Comparison of ENCODE assay signal across 8 mouse cellular contexts in genomic region chr13:84348701-84348975, GRCm38 (mm10).
A peak's percentile ranks its signal among the peaks of the same experiment; 100 is the strongest.
DNase-seq lines count a peak whose midpoint lies in the region; ATAC-seq and TF ChIP-seq lines count a peak whose summit lies in the region.

No protein-coding gene starts in this region.

- peaks cover 4% of the 10 kb centered on the region for H3K4me1 ChIP-seq in erythroblast, embryonic 14.5 days (ENCODE audit: control insufficient read depth)
- H3K4me1 ChIP-seq in E14TG2a.4 (replicated peaks; ENCODE audit: low read depth, low read length), result peaks cover 40% of the 10 kb centered on the region
- no peaks in the 10 kb centered on the region; the same call in 1 of the 2 replicates for H3K4me1 ChIP-seq in liver, embryonic 16.5 days (ENCODE audit: control insufficient read depth, low read depth, low read length)

- H3K36me3 ChIP-seq in erythroblast, embryonic 14.5 days (ENCODE audit: control insufficient read depth), result no peaks in the 10 kb centered on the region
- no peaks in the 10 kb centered on the region for H3K36me3 ChIP-seq in E14TG2a.4 (ENCODE audit: insufficient read depth, low read length)
- no peaks in the 10 kb centered on the region for H3K36me3 ChIP-seq in liver, embryonic 16.5 days (ENCODE audit: control insufficient read depth, insufficient read depth)

- 1% methylated on average over 9 of the region's 9 CpGs for WGBS in liver, embryonic 16.5 days (ENCODE audit: insufficient replicate concordance)

- H3K9me3 ChIP-seq in erythroblast, embryonic 14.5 days (ENCODE audit: control insufficient read depth, low read length), result no peaks in the 10 kb centered on the region
- H3K9me3 ChIP-seq in E14TG2a.4 (ENCODE audit: low read length), result no peaks in the 10 kb centered on the region
- no peaks in the 10 kb centered on the region for H3K9me3 ChIP-seq in liver, embryonic 16.5 days (replicated peaks; ENCODE audit: control insufficient read depth, low read length)

- no peak for TF ChIP-seq CTCF in E14TG2a.4 (conservative IDR thresholded peaks at IDR 0.05; ENCODE audit: low read length)

- no peak for ATAC-seq in erythroblast, adult 5-6 weeks (replicated peaks; ENCODE audit: low FRiP score, poor library complexity, severe bottlenecking)
- ATAC-seq in liver, embryonic 16.5 days (ENCODE audit: low read depth), result no peak

- H3K9ac ChIP-seq in liver, embryonic 16.5 days (ENCODE audit: low read depth, low read length), result no peak overlapping the region

- peaks cover 65% of the 10 kb centered on the region for H3K27me3 ChIP-seq in erythroblast, embryonic 14.5 days (ENCODE audit: control insufficient read depth)
- peaks cover 30% of the 10 kb centered on the region for H3K27me3 ChIP-seq in E14TG2a.4 (ENCODE audit: insufficient read depth, low read length)
- peaks cover 55% of the 10 kb centered on the region for H3K27me3 ChIP-seq in liver, embryonic 16.5 days (ENCODE audit: control insufficient read depth, insufficient read depth, low read depth, low read length)

- peak overlapping the region; percentile 31 for H3K4me3 ChIP-seq in erythroblast, embryonic 14.5 days (replicated peaks)
- H3K4me3 ChIP-seq in E14TG2a.4 (replicated peaks; ENCODE audit: low read length), result peak overlapping the region; percentile 74
- peak overlapping the region; percentile 49 for H3K4me3 ChIP-seq in liver, embryonic 16.5 days (ENCODE audit: low read depth, low read length)

- peak; percentile 6 for DNase-seq in heart, postnatal 4 days
- DNase-seq in frontal cortex, postnatal 14 days (ENCODE audit: low spot score in 2 of 2), result no peak
- DNase-seq in ovary, postnatal 36 days (ENCODE audit: low spot score), result no peak
- no peak for DNase-seq in right cerebral cortex, adult 18-20 months

- peak overlapping the region; percentile 66 for H3K4me2 ChIP-seq in liver, embryonic 16.5 days (ENCODE audit: low read depth, low read length)

- H3K27ac ChIP-seq in liver, embryonic 16.5 days (ENCODE audit: low read length), result no peak overlapping the region
